Mouse (Mus musculus): Measurements from ENCODE around the gene Nomo1.
A peak's percentile ranks its signal among the peaks of the same experiment; 100 is the strongest.

Gene Nomo1

DNA sequence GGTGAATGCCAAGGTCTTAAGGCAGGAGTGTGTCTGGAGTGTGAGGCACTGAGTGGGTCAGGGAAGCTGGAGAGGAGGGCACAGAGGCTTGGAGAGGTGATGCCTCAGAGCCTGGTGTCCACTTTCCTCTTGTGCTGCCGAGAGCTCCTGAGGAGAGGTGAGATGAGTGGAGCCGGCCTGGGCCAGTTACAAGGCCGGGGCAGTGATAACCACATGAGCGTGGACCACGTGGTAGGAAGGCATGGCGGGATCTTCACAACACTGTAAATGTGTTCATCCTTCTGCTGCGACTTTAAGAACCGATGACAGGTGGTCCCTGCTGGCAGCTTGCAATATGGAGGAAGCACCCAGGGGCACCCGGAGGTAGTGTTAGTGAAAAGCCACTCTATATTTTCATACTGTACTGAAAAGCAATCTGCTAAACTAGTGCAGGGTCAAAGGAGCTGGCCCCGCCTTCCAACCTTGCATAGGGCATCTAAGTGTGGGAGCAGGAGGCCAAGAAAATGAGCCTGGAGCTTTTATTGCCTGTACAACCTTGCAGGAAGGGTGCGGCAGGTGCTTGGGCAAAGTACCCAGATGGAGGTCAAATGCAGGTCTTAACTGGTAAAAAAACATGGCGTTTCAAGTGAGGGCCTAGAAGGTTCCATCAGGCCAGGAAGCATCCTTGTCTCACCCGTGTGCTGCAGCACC lies 14.5 kb downstream of the Nomo1 start:
- DNase-seq, result no peak

DNA sequence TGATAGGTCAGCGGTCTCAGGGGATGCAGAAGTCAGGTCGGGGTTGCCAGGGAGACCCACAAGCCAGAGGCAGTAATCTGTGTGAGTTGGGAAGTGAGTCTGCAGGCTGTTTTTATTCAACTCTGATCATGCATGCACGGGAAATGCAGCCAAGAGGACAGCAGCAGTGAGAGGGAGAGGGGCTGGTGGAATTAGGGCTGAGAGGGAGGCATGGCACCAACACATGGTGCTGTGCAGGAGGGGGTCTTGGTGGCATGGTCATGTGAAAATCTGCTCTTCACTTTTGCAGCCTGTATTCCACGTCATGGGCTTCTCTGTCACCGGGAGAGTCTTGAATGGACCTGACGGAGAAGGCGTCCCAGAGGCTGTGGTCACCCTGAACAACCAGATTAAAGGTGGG lies 16.5 kb downstream of the Nomo1 start:
- no peak for DNase-seq

DNA sequence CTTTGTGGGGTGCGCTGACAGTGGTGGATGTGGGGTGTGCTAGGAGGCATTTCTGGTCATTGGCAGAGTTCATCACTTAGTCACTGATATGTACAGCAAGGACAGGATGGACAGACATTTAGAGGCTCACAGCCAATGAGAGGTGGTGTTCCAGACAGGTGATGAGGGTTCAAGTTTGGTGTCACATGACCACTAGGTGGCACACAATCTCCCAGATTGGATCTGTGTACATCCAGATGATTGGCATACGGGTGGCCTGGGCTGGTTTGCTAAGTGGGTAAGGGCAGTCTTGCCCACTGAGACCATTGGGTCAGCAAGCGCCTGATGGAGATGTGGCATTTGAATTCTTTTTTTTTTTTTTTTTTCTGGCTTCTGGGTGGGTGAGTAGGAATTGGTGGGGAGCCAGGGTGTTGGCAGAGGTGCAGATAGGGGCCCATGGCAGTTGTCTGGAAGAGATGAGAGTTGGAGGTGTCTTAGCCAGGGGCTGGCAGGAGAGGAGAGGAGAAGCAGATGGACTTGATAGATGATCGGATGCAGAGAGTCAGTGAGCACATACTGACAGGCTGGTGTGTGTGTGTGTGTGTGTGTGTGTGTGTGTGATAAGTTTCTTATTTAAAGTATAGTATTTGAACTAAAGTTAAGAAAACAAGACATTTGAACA lies 18.8 kb downstream of the Nomo1 start:
- DNase-seq, result peak; percentile 52

DNA sequence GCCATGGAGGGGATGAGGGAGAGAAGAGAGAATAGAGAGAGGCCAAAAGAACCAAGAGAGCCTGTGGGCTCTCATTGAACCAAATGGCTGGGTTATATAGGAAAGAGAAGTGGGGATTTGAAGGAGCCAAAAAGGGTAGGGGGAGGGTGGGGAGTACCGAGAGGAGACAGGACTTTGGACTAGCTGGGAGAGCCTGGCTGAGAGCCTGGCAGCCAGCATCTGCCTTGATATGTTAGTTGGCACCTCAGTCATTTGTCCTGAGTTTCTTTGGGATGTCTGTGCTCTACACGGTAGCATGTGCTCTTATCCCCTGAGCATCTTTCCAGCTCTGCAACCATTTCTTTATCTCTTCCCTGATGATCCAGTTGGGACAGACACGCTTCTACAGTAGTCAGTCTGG lies 20.1 kb downstream of the Nomo1 start:
- DNase-seq, result no peak

DNA sequence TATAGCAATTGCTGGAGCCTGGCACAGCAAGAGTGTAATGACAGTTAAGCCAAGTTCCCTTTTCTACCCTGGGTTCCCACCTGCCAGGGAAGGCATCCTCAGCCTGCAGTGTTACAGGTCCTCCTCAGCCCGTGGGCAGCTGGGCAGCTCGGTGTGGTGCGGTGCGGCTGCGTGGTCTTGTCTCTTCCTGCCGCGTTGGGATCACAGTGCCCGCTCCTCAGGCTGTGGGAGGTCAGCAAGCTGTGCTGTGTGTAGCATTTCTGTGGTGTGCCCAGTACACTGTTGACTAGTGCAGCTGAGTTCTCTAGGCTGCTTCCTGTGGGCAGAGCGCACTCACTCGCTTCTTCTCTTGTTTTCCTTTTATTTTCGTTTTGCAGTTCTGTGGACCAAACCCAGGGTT lies 25.4 kb downstream of the Nomo1 start:
- DNase-seq, result peak; percentile 42

DNA sequence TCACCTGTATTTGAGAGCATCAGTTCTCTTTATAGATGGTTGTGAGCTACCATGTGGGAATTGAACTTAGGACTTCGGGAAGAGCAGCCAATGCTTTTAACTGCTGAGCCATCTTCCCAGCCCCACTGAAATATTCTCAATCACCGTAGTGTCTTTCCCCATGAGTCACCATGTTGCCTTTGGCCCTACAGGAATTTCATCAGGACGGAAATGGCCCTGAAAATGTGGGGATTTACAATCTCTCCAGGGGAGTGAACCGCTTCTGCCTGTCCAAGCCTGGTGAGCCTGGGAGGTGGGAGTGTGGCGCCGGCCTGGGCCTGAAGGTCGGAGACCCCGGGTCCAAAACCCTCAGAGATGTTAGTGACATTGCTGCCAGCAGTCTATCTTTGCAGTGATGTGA lies 27.2 kb downstream of the Nomo1 start:
- no peak for DNase-seq

DNA sequence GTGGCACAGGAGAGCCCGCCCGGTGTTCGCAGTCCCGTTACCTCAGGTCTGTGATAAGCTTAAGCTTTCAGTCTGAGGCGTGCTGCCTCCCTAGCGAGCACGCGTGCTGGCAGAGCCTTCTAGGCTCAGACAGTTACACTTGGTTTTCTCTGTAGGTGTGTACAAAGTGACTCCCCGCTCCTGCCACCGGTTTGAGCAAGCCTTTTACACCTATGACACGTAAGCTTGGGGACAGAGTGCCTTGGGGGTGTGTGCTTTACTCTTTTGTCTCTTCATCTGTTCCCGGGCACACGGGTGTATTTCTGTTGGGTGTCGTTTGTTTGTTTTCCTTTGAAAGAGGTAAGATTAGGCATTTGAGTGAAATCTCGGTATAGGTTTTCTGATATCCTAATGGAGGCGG lies 28.1 kb downstream of the Nomo1 start:
- DNase-seq, result no peak

DNA sequence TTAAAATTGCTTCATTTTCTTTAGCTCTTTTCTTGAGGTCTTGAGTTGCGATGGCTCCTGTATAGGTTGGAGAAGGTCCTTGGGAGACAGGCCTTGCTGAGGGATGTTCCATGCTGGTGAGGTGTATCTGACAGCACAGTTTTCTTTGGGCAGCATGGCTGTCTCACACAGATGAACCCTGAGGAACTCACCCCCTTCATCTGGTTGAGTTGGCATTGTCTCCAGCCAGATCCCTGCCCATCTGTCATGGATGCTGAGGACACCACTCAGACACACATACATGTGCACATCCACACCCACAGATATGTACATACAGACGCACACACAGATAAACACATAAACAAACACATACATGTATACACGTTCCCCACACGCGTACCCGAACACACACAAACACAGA lies 29.8 kb downstream of the Nomo1 start:
- DNase-seq, result no peak

DNA sequence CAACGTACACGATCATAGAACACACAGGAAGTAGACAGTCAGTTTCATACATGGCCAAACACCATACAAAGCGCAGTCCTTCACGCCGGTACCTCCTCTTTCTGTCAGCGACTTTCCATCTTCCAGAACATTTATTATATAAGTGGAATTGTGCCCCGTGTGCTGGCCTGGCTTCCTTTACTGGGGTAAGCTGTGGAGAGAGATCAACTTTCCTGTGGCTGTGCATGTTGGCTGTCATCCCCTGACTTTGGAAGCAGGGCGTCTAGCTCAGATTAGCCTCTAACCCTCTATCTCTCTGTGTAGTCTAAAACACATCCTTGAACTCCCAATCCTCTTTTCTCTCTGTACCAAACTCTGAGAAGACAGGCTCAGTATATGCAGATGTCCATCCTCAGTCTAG lies 35.3 kb downstream of the Nomo1 start:
- DNase-seq, result no peak

DNA sequence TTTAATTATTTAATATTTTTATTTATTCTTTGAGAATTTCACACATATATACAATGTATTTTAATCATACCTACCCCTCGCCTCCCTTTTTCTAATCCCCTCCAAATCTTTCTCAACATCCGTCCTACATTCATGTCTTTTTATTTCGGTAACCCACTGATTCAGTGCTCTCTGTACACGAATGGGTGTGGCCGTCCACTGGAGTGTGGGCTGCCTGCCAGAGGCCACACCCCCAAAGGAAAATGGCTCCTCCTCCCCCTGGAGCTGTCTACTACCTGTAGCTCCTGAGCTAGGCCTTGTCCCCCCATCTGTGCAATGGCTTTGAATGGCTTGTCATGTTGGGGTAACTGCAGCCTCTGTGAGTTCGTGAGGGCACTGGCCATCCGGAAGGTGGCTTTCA lies 43.3 kb downstream of the Nomo1 start:
- no peak for DNase-seq

DNA sequence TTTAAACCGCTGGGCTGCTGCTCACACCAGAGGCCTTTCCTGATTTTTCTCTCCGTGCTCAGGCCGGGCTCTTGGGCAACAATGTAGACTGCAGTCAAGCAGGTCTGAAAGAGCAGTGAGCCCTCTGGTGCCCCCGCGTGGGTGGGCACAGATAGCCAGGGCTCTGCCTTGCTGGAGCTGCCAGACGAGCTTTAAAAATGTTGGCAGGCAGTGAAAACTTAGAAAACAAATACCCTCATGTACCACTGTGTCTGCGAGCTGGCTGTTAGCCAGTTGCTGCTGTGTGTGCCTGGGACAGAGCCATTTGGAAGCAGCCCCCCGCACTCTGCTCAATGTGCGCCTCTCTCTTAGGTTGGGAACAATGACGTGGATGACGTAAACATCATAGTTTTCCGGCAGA lies 44.2 kb downstream of the Nomo1 start:
- DNase-seq, result no peak

DNA sequence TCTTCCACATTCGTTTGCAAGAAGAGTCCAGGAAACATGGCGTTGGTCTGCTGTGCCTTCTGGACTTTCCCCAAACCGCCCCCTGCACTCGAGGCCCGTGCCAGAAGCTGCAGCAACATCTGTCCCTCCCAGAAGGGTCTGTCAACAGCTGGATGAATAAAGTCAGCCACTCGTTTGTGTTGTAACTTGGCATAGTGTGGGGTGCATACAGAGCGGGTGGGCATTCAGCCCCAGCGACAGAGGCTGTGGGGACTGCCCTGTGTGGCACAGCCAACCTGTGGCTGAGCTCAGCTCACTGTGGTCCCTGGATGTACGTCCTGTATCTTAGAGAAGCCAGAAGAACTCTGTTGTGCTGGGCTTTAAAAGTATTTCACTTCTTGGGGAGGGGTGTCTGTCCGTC lies 50.5 kb downstream of the Nomo1 start:
- DNase-seq, result no peak

DNA sequence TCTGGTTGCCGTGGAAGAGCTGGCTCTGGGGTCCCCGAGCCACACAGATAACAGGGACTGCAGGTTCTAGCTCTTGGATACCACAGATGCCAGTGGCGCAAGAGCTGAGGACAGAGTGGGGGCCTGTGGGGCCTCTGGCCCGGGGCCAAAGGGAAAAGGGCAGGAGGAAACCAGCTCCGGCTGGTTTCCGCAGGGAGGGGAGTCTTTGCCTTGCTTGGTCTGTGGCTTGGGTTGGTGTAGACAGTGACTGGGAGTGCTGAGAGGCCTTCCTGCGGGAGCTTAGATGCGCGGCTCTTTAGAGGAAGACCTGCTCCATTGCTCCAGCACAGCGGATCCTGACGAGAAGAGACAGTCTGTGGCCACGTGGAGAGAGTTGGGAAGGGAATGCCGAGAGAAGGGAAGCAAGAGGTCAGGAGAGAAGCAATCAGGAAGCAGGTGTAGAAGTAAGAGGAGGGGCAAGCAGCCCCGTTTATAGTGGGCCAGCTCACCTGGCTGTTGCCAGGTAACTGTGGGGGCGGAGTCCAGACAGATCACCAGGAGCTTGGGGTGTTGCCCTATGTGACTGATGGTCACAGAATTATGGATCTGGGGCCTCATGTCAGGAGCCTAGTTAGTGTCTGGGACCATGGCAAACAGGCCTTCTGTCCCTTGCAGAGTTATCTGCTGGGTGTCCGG lies 51.5 kb downstream of the Nomo1 start:
- no peak for DNase-seq

DNA sequence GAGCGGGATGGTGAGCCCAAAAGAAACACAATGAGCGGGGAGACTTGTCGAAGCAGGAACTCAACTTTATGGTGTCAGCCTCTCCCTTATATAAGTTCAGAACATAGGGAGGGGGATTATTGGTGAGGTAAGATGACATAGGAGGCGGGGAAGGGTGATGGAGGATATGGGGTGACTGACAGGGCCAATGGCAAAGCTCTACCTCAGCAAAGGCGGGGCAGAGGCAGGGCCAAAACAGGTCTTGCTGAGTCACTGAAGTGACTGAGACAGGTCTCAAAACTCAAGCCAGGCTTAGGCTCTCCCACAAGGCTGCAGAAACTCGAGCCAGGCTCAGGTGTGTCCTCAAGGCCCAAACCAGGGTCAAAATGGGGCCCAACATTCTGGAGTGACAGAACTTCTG lies 52.9 kb downstream of the Nomo1 start:
- DNase-seq, result no peak

DNA sequence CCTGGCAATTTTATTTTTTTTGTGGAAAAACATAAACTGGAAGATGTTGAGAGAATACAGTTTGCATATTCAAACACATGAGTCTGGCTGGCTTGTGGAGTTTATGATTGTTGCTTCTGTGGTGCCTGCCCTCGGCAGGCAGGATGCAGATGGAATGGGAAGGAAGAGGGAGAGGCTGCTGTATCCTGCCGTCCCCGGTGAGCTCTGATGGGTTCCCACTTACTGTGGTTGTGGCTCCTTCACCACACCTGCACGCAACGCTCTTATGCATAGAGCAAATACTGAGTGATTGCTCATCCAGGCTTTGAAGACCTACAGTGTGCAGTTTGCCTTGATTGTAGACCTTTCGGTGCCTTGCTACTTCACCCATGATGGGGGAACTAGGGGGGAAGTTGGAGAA lies 54.7 kb downstream of the Nomo1 start:
- DNase-seq, result no peak

DNA sequence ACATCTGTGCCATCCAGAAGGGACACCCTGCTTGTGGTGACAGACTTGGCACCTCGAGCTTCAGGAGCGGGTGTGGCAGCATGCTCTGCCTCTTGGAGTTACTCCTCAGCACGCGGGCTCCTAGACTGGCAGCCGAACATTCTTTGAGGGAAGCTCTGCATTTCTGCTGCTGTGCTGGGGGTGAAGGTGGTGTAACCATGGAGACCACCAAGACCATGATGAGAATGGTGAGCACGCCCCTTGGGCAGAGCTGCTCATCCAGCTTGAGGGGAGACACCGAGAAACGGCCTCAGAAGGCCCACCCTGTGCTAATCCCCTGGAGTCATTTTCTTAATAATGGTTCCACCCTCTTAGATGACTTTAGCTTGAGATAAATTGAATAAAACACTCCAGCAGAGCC lies 59.3 kb downstream of the Nomo1 start:
- no peak for DNase-seq

DNA sequence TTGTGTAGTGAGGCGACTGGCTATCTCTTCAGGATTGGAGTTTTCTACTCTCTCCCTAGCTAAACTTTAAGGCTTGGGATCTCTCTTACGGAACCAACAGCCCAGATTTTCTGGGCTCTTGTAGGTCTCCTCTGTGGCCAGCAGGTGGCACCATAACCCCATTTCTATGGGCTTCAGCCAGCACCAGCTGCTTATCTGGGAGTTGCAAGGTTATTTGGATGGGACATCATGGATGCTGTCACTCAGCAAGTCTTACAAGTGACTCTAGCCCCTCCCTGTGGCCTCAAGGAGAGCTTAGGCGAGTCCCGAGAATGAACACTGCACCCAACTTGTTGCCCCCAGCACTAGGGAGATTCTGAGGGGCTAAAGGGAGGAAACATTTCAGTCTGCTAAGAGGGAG lies 62.6 kb downstream of the Nomo1 start:
- peak; percentile 55 for DNase-seq

DNA sequence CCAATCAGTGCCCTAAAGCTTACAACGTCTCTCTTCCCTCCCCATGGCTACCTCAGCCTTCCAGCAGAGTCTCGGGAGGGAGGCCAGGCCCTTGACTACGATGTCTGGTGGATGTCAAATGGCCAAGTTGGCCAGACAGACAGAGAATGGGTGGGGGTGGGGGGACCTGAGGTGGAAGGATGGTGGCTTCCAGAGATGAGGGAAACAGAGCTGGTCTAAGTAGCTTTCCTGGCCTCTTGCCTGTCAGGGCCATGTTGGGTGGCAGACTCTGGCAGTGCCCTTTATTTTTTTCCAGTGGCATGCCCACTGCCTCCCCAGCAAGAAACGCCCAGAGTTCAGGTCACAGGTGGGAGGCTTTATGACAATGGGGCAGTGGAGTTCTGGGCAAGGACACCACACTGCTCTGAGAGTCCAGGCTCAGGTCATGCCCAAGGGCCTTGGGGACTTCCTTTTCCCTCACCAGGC lies 63.9 kb downstream of the Nomo1 start:
- no peak for DNase-seq

DNA sequence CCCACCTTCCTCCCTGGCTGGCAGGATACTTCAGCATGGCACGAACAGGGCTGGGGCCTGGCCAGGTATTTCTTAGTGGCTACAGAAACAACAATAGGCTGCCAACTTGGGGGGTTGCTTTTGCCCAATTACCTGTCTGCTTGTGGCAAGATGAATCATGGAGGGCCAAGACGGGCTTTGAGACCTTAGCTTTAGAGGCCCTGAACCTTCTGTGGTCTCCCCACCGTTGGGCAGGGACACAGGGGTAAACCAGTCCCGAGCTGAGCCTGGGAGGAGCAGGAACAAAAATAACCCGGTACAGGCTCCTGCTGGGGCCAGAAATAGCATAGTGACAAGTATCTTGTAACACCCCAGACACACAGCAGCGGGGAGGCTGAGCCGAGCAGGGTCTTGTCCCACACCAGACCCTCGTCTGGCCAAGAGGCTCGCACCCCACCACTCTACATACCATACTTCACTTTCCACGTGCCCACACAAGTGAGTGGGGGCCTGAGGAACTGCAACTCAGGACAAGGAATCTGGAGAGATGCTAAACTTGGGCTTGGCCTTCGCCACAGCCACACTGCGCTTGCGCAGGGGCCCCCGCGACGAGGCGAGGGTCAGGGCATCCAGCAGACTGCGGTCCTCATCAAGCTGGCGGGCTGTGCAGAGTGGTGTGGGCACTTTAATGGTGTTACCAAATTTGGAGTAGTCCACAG lies 64.9 kb downstream of the Nomo1 start:
- no peak for DNase-seq

DNA sequence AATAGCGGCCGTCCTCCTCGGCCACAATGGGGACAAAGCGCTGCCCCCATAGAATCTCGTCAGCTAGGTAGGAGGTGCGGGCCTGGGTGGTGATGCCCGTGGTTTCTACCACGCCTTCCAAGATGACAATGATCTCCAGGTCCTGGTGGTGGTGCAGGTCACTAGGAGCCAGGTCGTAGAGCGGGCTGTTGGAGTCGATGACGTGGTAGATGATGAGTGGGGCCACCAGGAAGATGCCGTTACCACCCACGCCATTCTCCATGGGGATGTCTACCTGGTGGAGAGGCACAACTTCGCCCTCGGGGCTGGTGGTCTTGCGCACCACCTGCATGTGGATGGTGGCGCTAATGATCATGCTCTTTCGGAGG lies 65.4 kb downstream of the Nomo1 start:
- DNase-seq, result no peak

DNA sequence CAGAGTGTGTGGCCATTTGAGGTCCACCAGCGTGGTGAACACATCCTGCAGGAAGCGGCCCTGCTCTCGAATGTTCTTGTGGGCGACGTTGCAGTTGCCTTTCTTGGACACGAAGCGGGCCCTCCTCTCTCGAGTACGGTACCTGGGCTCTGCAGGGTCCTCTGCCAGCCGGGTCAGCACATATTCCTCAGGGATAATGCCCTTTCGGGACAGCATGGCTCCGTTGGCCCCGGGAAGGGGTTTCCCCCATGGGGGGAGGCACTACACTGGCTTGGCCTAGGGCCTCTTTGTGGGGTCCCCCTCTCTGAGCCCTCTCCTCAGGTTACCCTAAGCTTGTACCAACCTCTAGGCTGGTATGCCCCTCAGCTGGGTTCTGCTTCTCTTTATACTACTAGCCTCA lies 66.2 kb downstream of the Nomo1 start:
- no peak for DNase-seq

DNA sequence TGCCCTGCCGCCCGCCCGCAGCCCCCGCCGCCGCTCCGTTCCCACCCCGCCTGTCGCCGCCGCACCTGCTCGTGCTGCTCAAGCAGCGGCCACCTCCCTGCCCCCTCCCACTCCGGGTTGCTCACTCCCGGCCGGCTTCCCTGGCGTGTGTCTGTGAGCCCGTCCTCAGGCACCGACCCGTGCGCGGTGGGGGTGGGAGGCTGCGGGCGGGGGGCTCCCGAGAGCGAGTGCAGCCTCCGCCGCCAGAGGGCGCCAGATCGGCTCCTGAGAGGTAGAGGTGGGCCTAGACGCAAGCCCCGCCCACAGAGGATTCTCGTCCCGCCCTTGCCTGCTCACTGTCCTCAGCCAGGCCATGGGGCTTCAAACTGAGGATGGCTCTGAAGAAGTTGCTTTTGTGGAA lies 67.1 kb downstream of the Nomo1 start, which contains the start of gene Kcnj11:
Kcnj11 (minus strand) TSS at position 202 of the 400 bp plus-strand sequence.
- peak; percentile 83 for DNase-seq

DNA sequence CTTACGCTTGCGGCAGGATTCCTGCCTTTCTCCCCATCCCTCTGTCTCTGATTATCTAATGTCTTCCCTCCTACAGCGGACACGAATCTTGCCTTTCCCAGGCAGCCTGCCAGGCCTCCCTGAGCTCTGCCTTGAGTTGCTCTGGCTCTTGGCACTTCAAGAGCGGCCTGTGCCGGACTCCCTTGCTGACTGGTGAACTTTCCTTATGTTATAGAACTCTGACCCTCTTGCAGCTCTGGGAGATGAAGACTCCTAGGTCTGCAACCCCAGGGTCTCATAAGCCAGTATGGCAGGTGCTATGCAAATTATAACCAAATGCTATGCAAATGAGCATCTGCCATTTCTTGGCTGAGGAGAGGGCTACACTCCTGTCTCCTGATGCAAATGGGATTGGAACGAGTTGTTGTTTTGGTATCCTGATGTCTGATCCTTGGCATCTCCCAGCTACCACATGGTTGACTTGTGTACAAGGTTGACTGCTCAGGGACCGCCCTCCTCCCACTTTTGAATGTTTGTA lies 69.6 kb downstream of the Nomo1 start:
- no peak for DNase-seq

DNA sequence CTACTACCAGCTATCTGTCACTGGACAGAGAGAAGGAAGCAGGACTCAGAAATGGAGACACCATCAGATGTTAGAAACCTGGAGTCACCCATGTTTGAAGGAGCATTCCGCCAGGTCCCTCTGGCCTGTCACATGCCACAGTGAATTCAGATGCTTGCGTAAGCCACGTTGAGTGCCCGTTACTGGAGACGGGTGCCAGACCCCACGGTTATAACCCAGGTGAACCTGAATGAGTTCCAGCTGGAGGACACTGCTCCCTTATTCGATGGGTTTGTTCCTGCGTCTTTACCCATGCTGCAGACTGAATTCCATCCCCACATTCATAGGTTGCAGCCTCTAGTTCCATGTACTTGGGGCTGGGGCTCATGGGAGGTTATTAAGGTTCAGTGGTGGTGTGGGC lies 70.3 kb downstream of the Nomo1 start:
- no peak for DNase-seq

Measured in thymus, postnatal 14 days (tissue).